19 mouse cellular contexts compared by ENCODE assay signal in genomic region chr2:132658412-132659120, GRCm38 (mm10). TPM values are rescaled to one million over a fixed set of nuclear protein-coding genes. Genes with fewer than 3 reads are reported as not detected.
A peak's percentile ranks its signal among the peaks of the same experiment; 100 is the strongest.
DNase-seq lines count a peak whose midpoint lies in the region; ATAC-seq and TF ChIP-seq lines count a peak whose summit lies in the region.
"Had no signal": no experiment of that assay in that cellular context is flagged by ENCODE, and none has a peak within 500 bp of the region (broad histone marks: within the 10 kb centered on the region; RNA-seq: fewer than 3 reads in every experiment).

No protein-coding gene starts in this region.

- peak; percentile 69 for ATAC-seq in activated CD4-positive, CD25-positive, alpha-beta regulatory T cell, adult 4 months
- no peak for ATAC-seq in hindbrain, embryonic 12.5 days (ENCODE audit: low FRiP score)
- ATAC-seq in cerebellum, adult (ENCODE audit: insufficient number of reproducible peaks, low FRiP score, low TSS enrichment) = no peak
- ATAC-seq: forebrain, embryonic 16.5 days; intestine, embryonic 16.5 days; midbrain, embryonic 15.5 days had no signal

- peak overlapping the region; percentile 69 for H3K27ac ChIP-seq in spleen, adult 2 months (ENCODE audit: insufficient read depth, low read length)
- H3K27ac ChIP-seq in hindbrain, embryonic 12.5 days = no peak overlapping the region
- H3K27ac ChIP-seq: embryonic facial prominence, embryonic 10.5 days; hindbrain, embryonic 13.5 days; left cerebral cortex, adult 2 months; liver, embryonic 13.5 days; midbrain, embryonic 15.5 days had no signal

- WGBS in spleen, adult 2 months = 54% methylated on average over 9 of the region's 9 CpGs
- 88% methylated on average over 9 of the region's 9 CpGs for WGBS in hindbrain, embryonic 12.5 days

- DNase-seq in spleen, adult 2 months (ENCODE audit: low read depth in 1 of 2, low spot score in 2 of 2) = no peak
- no peak for DNase-seq in spleen, postnatal 14 days (ENCODE audit: low spot score in 2 of 2)
- peak; percentile 53 for DNase-seq in naive thymus-derived CD4-positive, alpha-beta T cell, adult 2 months (ENCODE audit: low read depth)
- DNase-seq in frontal cortex, postnatal 36 days (ENCODE audit: low spot score in 2 of 2) = no peak
- DNase-seq: cerebellum, adult 11 months; cerebellum, postnatal 25 days; liver, embryonic 13.5 days; retina, postnatal 1 day had no signal

- TF ChIP-seq CTCF in spleen, adult 2 months (IDR thresholded peaks at IDR 0.05; ENCODE audit: extremely low read depth, insufficient read depth, insufficient read length, insufficient replicate concordance) = no peak

- TF ChIP-seq POLR2A in spleen, adult 2 months (IDR thresholded peaks at IDR 0.05; ENCODE audit: low read depth, low read length) = no peak

- peaks cover 3% of the 10 kb centered on the region; the same call in 1 of the 2 replicates for H3K4me1 ChIP-seq in spleen, adult 2 months (ENCODE audit: control insufficient read depth, insufficient read depth, insufficient read length)
- H3K4me1 ChIP-seq in hindbrain, embryonic 12.5 days = no peaks in the 10 kb centered on the region
- H3K4me1 ChIP-seq: embryonic facial prominence, embryonic 10.5 days; hindbrain, embryonic 13.5 days; liver, embryonic 13.5 days; midbrain, embryonic 15.5 days had no signal

- H3K9me3 ChIP-seq in hindbrain, embryonic 12.5 days (replicated peaks) = no peaks in the 10 kb centered on the region
- H3K9me3 ChIP-seq: embryonic facial prominence, embryonic 10.5 days; hindbrain, embryonic 13.5 days; liver, embryonic 13.5 days; midbrain, embryonic 15.5 days had no signal

- no peaks in the 10 kb centered on the region for H3K27me3 ChIP-seq in spleen, adult 2 months (ENCODE audit: control insufficient read depth, insufficient read depth, low read length)
- H3K27me3 ChIP-seq in hindbrain, embryonic 12.5 days = no peaks in the 10 kb centered on the region
- H3K27me3 ChIP-seq: CH12.LX; hindbrain, embryonic 13.5 days; liver, embryonic 13.5 days; midbrain, embryonic 15.5 days had no signal

- H3K9ac ChIP-seq in hindbrain, embryonic 12.5 days = no peak overlapping the region
- H3K9ac ChIP-seq: hindbrain, embryonic 13.5 days; liver, embryonic 13.5 days; midbrain, embryonic 15.5 days had no signal

- H3K4me3 ChIP-seq in spleen, adult 2 months (ENCODE audit: extremely low read depth, insufficient read depth, insufficient read length) = no peak overlapping the region
- H3K4me3 ChIP-seq in hindbrain, embryonic 12.5 days = no peak overlapping the region
- H3K4me3 ChIP-seq: embryonic facial prominence, embryonic 10.5 days; erythroblast, embryonic 14.5 days; hindbrain, embryonic 13.5 days; left cerebral cortex, adult 2 months; liver, embryonic 13.5 days; midbrain, embryonic 15.5 days had no signal

- H3K36me3 ChIP-seq in spleen, adult 2 months (ENCODE audit: control insufficient read depth, insufficient read depth, low read length) = no peaks in the 10 kb centered on the region
- no peaks in the 10 kb centered on the region for H3K36me3 ChIP-seq in hindbrain, embryonic 12.5 days
- H3K36me3 ChIP-seq: embryonic facial prominence, embryonic 10.5 days; hindbrain, embryonic 13.5 days; liver, embryonic 13.5 days; midbrain, embryonic 15.5 days had no signal

- no peak overlapping the region for H3K4me2 ChIP-seq in hindbrain, embryonic 12.5 days (replicated peaks)
- H3K4me2 ChIP-seq: hindbrain, embryonic 13.5 days; liver, embryonic 13.5 days; midbrain, embryonic 15.5 days had no signal

RNA-seq across cellular contexts. Expression of gene Shld1, which starts 28.2 kb away (rescaled TPM):
- 12.7 TPM in 2 replicates for polyA plus RNA-seq in spleen, adult 2 months (2012; rRNA removed)
- polyA plus RNA-seq in activated CD4-positive, CD25-positive, alpha-beta regulatory T cell, adult 4 months (2017; shearing (Covaris generic)) = 10 to 100 TPM; 27.2 to 28.1 TPM
- polyA plus RNA-seq in hindbrain, embryonic 12.5 days (2016; fragmentation: Nextera tagmentation; extraction: Ambion mirVana) = 18.4 and 19.9 TPM in 2 replicates
